Mouse (Mus musculus): ENCODE measurements around the gene Cdh15. TPM values are rescaled to one million over a fixed set of nuclear protein-coding genes. Genes with fewer than 3 reads are reported as not detected.
A peak's percentile ranks its signal among the peaks of the same experiment; 100 is the strongest.

The Cdh15 gene
- polyA plus RNA-seq, 1 experiment = 0.32 TPM

DNA sequence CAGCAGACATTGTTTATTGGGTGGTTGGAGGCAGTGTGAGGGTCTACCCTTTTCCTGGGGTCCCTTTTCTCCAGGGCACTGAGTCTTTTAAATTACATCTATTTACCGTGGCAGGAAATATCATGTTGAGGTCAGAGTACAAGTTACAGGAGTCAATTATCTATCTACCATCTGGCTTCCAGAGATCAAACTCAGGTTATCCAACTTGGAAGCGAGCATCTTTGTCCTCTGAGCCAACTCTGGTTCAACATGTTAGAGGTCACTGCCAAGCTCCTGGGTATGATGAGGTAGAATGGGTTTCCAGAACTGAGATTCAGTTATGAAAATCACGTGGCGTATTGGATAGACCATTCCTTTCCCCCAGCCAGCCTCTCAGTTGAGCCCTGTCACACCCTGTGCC is 7.4 kb downstream of the Cdh15 start:
- H3K4me3 ChIP-seq (ENCODE audit: insufficient read depth, low read depth, low read length) = no peak overlapping the region
- no peak overlapping the region for H3K27ac ChIP-seq (replicated peaks; ENCODE audit: low read depth, low read length)
- H3K4me1 ChIP-seq (ENCODE audit: control insufficient read depth, insufficient read depth, insufficient read length, low read length) = no peaks in the 10 kb centered on the region

DNA sequence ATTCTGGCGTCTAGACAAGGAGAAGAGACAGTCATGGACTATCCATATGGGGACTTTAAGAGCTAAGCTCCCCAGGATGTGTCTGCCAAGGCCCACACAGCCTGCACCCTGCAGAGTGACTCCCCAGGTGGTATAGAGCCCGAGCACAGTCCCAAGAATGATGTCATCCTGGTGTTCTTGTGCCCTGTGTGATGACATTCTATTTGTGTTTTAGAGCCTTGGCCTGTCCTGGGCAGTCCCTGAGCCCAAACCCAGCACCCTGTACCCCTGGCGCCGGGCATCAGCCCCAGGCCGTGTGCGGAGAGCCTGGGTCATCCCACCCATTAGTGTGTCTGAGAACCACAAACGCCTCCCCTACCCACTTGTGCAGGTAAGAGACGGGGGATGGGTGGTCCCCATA is 8.5 kb downstream of the Cdh15 start:
- H3K4me3 ChIP-seq (ENCODE audit: insufficient read depth, low read depth, low read length) = no peak overlapping the region
- no peaks in the 10 kb centered on the region for H3K4me1 ChIP-seq (ENCODE audit: control insufficient read depth, insufficient read depth, insufficient read length, low read length)
- no peak overlapping the region for H3K27ac ChIP-seq (replicated peaks; ENCODE audit: low read depth, low read length)

DNA sequence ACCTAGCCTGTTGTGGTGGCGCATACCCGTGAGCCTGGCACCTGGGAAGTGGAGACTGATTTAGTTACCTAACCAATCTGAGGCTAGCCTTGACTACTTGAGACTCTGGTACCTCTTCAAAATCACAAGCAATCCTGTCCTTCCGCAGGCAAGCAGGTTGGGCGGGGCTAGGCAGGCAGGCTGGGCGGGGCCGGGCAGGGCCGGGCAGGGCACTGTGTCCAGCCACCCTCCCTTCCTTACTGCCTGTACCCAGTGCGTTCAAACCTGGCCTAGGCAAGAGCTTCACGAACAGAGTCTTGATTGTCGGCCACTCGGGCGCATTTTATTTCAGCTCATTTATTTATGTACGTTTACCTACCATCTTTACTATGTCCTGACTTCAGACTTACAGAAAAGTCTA is 12.1 kb downstream of the Cdh15 start:
- no peak overlapping the region for H3K4me3 ChIP-seq (ENCODE audit: insufficient read depth, low read depth, low read length)
- H3K27ac ChIP-seq (replicated peaks; ENCODE audit: low read depth, low read length) = no peak overlapping the region
- H3K4me1 ChIP-seq (ENCODE audit: control insufficient read depth, insufficient read depth, insufficient read length, low read length) = no peaks in the 10 kb centered on the region

DNA sequence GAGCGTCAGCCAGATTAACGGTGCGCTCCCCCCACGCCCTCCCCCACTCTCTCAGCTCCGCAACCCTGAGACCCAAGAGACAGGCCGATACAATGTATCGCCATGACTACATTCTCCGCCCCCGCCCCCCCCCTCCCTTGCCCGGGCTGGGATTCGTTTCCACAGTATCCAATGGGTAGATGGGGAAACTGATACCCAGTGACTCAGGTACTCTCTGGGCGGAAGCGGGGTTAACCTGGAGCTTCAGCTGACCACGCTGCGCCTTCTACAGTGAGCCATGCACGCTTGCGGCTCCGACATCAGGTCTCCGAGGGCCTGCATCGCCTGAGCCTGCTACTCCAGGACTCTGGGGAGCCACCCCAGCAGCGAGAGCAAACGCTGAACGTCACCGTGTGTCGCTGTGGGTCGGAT is 17.0 kb downstream of the Cdh15 start:
- Histone ChIP-seq H3K4me1 (ENCODE audit: control insufficient read depth, insufficient read depth, insufficient read length, low read length) (no peaks in the 10 kb centered on the region), H3K4me3 (ENCODE audit: insufficient read depth, low read depth, low read length) (no peak overlapping the region), H3K27ac (replicated peaks; ENCODE audit: low read depth, low read length) (no peak overlapping the region)

DNA sequence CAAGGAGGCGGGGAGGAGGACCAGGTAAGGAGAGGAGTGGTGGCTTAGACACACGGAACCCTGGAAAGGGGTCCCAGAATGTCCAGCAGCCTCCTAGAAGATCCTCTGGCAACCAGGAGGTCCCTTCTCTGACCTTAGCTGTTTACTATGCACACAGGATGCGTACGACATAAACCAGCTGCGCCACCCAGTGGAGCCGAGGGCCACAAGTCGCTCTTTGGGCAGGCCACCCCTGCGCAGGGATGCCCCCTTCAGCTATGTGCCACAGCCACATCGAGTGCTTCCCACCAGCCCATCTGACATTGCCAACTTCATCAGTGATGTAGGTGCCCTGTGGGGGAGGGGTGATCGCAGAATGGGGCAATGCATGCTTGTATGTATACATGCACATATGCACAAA is 17.7 kb downstream of the Cdh15 start:
- Histone ChIP-seq H3K4me3 (ENCODE audit: insufficient read depth, low read depth, low read length) (no peak overlapping the region), H3K4me1 (ENCODE audit: control insufficient read depth, insufficient read depth, insufficient read length, low read length) (no peaks in the 10 kb centered on the region), H3K27ac (replicated peaks; ENCODE audit: low read depth, low read length) (no peak overlapping the region)

DNA sequence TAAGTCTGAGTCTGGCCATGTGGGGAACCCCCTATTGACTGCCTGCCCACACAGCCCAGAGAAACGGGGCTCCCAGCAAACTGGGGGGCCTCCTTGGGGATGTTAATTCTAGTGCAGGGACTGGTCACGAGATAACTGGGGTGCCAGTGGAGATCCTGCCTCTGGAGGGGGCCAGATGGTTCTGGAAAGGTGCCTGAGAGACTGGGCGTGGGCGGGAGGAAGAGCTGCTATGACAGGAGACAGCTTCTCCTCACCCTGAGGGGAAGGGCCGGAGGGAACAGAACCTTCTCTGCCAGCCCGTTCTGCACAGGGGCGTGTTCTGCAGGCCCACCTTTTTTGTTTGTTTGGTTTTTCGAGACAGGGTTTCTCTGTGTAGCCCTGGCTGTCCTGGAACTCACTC is 18.5 kb downstream of the Cdh15 start:
- Histone ChIP-seq H3K4me1 (ENCODE audit: control insufficient read depth, insufficient read depth, insufficient read length, low read length) (no peaks in the 10 kb centered on the region), H3K4me3 (ENCODE audit: insufficient read depth, low read depth, low read length) (no peak overlapping the region), H3K27ac (replicated peaks; ENCODE audit: low read depth, low read length) (no peak overlapping the region)

DNA sequence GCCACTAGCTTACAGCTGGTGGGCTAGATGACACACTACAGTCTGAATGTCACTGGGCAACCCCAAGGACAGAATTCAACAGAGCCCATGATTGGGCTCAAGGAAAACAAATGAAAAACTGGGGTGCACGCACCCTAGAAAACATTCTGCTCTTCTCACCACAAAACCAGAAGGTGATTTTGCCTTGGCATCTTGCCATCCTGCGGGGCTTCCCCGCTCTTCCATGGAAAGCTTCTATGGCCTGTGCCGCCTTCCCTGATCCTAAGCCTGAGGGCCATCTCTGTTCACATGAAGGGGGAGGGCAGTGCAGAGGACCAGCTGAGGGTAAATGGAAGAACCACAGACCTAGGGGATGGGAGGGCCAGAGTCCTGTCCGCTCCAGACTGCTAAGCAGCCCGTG is 20.2 kb downstream of the Cdh15 start:
- no peak overlapping the region for H3K27ac ChIP-seq (replicated peaks; ENCODE audit: low read depth, low read length)
- H3K4me3 ChIP-seq (ENCODE audit: insufficient read depth, low read depth, low read length) = no peak overlapping the region
- no peaks in the 10 kb centered on the region for H3K4me1 ChIP-seq (ENCODE audit: control insufficient read depth, insufficient read depth, insufficient read length, low read length)

DNA sequence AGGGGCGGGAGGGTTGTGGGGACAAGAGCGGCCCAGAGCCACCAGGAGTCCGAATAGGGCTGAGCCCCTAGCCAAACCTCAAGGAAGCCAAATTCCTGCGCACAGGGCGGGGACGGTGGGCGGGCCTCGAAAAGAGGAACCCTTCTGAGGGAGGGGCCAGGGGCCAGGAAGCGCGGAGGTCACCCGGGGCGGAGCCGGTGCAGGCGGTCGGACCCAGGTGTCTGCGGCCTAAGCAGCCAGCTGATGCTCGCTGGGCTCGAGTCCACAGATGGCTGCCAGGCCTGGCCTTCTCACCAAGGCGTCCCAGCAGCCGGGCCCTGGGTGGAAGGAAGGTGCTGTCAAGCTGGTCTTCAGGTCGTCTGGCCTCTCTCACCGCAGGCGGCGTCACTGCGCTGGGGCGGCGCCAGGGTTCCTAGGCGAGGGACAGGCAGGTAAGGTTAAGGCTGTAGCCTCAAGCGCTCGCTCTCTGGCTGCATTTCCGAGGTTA is 22.7 kb downstream of the Cdh15 start:
- Histone ChIP-seq H3K4me3 (ENCODE audit: insufficient read depth, low read depth, low read length) (peak overlapping the region; percentile 45), H3K4me1 (ENCODE audit: control insufficient read depth, insufficient read depth, insufficient read length, low read length) (no peaks in the 10 kb centered on the region), H3K27ac (replicated peaks; ENCODE audit: low read depth, low read length) (no peak overlapping the region)

DNA sequence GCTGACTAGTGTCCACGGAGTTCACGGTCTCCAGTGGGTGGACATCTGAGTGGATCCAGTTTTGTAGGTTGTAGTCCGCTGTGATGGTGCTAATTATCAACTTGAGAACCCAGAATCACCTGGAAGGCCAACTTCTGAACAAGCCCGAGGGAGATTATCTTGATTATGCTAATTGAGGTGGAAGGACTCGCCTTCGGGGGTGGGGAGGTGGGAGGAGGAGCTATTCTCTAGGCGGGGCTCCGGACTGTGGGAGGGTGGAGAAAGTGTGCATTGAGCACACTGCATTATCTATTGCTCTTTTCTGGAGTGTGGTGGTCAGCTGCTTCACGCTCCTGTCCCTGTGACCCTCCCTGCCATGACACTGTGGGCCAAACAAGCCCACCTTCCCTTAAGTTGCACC is 23.9 kb downstream of the Cdh15 start:
- Histone ChIP-seq H3K4me1 (ENCODE audit: control insufficient read depth, insufficient read depth, insufficient read length, low read length) (no peaks in the 10 kb centered on the region), H3K27ac (replicated peaks; ENCODE audit: low read depth, low read length) (no peak overlapping the region), H3K4me3 (ENCODE audit: insufficient read depth, low read depth, low read length) (no peak overlapping the region)

DNA sequence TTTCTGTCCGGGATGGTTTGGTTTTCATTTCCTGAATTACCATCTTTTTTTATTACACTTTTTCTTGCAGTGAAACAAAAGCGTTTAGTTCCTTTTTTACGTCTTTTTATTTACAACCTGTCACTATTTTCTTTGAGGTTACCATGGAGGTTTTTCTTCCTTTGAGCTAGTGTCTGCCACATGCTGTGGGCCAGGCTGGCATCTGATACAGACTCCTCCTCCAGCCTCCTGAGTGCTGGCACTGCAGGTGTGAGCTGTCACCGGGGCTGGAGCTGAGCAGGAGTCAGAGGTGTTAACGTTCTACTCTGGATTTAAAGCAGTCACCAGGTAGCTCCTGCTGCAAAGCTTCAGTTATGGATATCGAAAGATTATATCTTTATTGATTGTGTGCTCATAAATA is 25.4 kb downstream of the Cdh15 start:
- no peak overlapping the region for H3K27ac ChIP-seq (replicated peaks; ENCODE audit: low read depth, low read length)
- H3K4me3 ChIP-seq (ENCODE audit: insufficient read depth, low read depth, low read length) = no peak overlapping the region
- H3K4me1 ChIP-seq (ENCODE audit: control insufficient read depth, insufficient read depth, insufficient read length, low read length) = no peaks in the 10 kb centered on the region

DNA sequence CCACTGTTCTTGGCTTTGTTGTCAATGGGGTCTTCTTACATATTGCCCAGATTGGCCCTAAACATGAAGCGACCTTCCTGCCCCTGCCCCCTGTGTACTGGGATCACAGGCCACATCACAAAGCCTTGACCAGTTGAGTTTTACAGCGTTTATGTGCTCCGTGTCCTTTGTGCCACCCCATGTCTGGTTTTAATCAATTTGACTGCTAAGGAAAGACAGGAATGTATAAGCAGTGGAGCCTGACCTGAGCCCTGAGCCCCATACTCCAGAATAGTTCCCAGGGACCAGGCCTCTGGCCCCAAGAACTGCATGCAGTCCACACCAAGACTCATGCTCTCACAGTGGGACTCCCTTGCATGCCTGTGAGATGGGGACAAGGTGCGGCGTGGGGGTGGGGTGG is 27.4 kb downstream of the Cdh15 start:
- H3K27ac ChIP-seq (replicated peaks; ENCODE audit: low read depth, low read length) = no peak overlapping the region
- no peaks in the 10 kb centered on the region; the same call in 1 of the 2 replicates for H3K4me1 ChIP-seq (ENCODE audit: control insufficient read depth, insufficient read depth, insufficient read length, low read length)
- H3K4me3 ChIP-seq (ENCODE audit: insufficient read depth, low read depth, low read length) = no peak overlapping the region

DNA sequence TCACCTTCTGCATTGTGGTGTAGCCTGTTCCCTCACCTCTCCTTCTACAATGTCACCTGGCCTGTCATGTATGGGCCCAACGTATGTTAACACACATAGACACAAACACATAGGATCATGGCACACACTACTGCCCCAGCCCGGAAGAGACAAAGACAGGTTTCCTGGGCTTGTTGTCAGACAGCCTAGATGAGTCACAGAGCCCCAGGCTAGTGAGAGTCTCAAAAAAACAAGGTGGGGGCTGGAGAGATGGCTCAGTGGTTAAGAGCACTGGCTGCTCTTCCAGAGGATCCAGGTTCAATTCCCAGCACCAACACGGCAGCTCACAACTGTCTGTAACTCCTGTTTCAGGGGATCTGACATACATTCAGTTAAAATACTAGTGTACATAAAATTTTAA is 30.5 kb downstream of the Cdh15 start:
- Histone ChIP-seq H3K27ac (replicated peaks; ENCODE audit: low read depth, low read length) (no peak overlapping the region), H3K4me1 (ENCODE audit: control insufficient read depth, insufficient read depth, insufficient read length, low read length) (no peaks in the 10 kb centered on the region; the same call in none of the 2 replicates), H3K4me3 (ENCODE audit: insufficient read depth, low read depth, low read length) (no peak overlapping the region)

DNA sequence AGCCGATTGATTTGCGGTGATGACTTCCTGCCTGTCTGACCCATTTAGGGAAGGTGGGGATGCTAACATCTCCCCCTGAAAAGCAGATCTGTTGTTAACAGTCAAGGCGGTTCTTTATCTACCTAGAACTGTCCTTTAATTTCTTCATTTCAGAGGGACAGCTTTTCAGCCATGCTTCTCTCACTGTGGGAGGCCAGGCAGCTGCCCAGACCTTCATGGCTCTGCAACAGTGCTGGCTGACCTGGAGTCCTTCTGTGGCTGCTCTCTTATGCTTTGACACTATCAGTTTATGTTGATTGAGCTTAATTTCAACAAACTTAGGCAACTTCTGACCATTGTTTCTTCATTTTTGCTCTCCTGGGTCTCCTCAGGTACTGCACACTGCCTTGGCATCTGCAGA is 32.5 kb downstream of the Cdh15 start:
- no peaks in the 10 kb centered on the region; the same call in none of the 2 replicates for H3K4me1 ChIP-seq (ENCODE audit: control insufficient read depth, insufficient read depth, insufficient read length, low read length)
- H3K4me3 ChIP-seq (ENCODE audit: insufficient read depth, low read depth, low read length) = no peak overlapping the region
- no peak overlapping the region for H3K27ac ChIP-seq (replicated peaks; ENCODE audit: low read depth, low read length)

DNA sequence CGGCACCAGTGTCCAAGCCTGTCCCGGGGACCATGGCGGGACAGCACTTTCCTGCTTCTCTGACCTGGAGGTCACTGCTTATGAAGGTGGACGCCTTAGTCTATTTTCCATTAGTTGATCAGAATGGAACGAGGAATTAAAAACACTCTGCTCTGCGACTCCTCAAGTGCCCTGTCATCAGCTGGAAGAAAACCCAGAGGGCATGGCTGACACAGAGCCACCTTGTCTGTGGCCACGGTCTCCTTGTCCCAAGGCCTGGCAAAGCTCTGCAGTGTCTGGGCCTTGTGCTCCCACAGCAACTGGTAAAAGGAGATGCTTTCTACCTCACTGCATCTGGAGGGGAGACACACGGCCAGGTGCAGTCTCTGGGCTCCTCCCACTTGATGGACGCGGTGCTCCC is 35.9 kb downstream of the Cdh15 start:
- Histone ChIP-seq H3K4me1 (ENCODE audit: control insufficient read depth, insufficient read depth, insufficient read length, low read length) (no peaks in the 10 kb centered on the region; the same call in none of the 2 replicates), H3K27ac (replicated peaks; ENCODE audit: low read depth, low read length) (no peak overlapping the region), H3K4me3 (ENCODE audit: insufficient read depth, low read depth, low read length) (no peak overlapping the region)

DNA sequence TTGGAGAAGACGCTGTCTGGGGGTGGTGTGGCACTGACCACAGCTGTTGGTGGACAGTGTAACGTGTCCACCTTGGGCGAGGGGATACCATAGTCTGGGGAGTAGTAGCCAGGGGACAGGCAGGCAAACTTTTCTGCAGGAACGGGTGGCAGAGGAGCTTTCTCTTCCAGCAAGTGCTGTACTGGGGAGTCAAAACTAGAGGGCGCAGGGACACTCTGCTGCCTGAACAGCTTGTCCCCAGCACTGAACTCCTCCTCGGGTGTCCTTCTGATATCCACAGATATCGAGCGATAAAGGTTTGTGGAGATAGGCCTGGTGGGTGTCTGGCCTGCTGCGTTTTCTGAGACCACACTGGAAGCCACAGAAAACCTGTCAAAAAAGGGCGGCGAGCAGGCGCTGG is 43.7 kb downstream of the Cdh15 start:
- Histone ChIP-seq H3K27ac (replicated peaks; ENCODE audit: low read depth, low read length) (no peak overlapping the region), H3K4me3 (ENCODE audit: insufficient read depth, low read depth, low read length) (no peak overlapping the region), H3K4me1 (ENCODE audit: control insufficient read depth, insufficient read depth, insufficient read length, low read length) (no peaks in the 10 kb centered on the region)

DNA sequence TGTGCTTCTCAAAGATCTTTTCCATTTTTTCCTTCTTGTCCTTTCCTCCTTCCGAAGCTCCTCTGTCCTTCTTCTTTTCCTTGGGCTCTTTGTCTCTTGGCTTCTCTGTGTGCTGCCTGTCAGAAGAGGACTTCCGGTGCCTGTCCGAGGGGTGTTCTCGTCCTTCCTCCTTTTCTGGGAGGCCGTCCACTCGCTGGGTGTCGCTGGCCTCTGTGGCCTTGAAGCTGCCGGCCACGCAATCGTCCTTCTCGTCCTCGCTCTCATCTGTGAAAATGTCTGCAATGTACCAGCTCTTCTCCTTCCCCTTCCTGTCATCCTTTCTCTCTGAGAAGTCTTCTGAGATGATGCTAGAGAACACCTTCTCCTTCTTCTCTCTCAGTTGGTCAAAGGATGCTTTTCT is 45.7 kb downstream of the Cdh15 start:
- peaks cover 4% of the 10 kb centered on the region; the same call in 1 of the 2 replicates for H3K4me1 ChIP-seq (ENCODE audit: control insufficient read depth, insufficient read depth, insufficient read length, low read length)
- H3K4me3 ChIP-seq (ENCODE audit: insufficient read depth, low read depth, low read length) = no peak overlapping the region
- H3K27ac ChIP-seq (replicated peaks; ENCODE audit: low read depth, low read length) = no peak overlapping the region

DNA sequence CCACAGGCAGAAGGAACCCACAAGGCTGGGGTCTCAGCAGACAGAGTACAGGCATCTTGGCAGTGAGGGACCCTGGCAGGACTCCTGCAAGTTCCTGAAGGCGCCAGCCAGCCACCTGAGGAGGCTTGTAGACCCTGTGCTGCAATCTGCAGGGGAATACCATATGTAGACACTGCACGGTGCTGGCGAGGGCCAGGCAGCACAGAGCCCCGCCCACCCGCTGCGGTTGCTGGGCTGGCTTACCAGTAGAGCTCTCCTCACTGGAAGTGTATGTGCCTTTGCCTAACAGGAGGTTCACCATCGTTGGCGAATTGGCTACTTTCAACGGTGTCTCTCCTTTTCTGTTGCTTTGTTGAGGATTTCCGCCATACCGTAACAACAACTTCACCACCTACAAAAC is 48.6 kb downstream of the Cdh15 start:
- Histone ChIP-seq H3K4me1 (ENCODE audit: control insufficient read depth, insufficient read depth, insufficient read length, low read length) (peaks cover 12% of the 10 kb centered on the region), H3K27ac (replicated peaks; ENCODE audit: low read depth, low read length) (no peak overlapping the region), H3K4me3 (ENCODE audit: insufficient read depth, low read depth, low read length) (no peak overlapping the region)
